Mouse (Mus musculus) left cerebral cortex, postnatal 4 days (tissue): ENCODE measurements around the gene 1700001F09Rik. TPM values are rescaled to one million over a fixed set of nuclear protein-coding genes. Genes with fewer than 3 reads are reported as not detected.
"Not testable (repeated sequence)": the region's sequence is repeated elsewhere in the genome, so short reads cannot be mapped to it uniquely, and the experiment has no call there.

Experiments
- DNase-seq: peaks from one replicate; pipeline ENCODE4 v3.0.0-alpha.2; 2022
- intact Hi-C: fragments of 180-260 bp; cut with DNase I; formaldehyde crosslinking; loops from one replicate; pipeline ENCODE4 v1.15.1; 2025
- total RNA-seq, 2 experiments: library from RNA; stranded (reverse); gene quantifications; 2 replicates each; pipeline ENCODE4 v1.2.3; 2021

Gene 1700001F09Rik
- total RNA-seq: 1 to 10 TPM in 1 of 2 experiments, not detected in 1; 1.3 TPM

- intact Hi-C loops, DNase-seq: not testable (repeated sequence)
Observed at GRCm38 (mm10) chr14:43347711-43348110, at the start of gene 1700001F09Rik. Gene 1700001F09Rik, minus strand, starts transcription at chr14:43347811.

DNA sequence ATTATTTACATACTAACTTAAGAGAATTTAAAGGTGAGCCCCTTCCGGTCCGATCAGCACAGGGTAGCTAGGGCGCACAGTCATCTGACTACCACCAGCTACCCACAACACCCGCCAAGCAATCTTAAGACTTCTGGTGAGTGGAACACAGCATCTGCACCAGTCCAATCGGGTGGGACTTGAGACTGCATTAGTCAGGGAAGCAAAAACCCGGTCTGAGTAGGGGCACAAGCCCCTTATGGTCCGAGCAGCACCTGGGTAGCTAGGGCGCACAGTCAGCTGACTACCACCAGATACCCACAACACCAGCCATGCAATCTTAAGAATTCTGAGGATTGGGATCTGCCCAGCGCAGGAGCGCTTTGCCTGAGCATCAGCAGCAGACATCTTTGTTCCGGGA lies 14.1 kb upstream of the 1700001F09Rik start:
- intact Hi-C loops, DNase-seq: not testable (repeated sequence)

DNA sequence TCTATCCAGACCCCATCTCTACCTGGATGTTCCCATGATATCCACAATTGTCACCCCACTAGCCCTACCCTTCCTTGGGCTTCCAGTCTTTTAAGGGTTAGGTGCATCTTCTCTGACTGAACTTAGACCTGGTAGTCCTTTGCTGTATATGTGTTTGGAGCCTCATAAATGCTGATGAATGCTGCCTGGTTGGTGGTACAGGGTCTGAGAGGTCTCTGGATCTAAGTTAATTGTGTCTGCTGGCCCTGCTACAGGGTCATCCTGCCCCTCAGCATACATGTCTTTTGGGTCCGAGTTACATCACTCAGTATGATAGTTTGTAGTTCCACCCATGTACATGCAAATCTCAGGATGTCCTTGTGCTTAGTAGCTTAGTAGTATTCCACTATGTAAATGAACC lies 11.6 kb upstream of the 1700001F09Rik start:
- intact Hi-C loops, DNase-seq: not testable (repeated sequence)

- intact Hi-C loops, DNase-seq: not testable (repeated sequence)
Observed at GRCm38 (mm10) chr14:43357496-43357895, 9.9 kb upstream of the 1700001F09Rik start.

- DNase-seq: not testable (repeated sequence)
Observed at GRCm38 (mm10) chr14:43352944-43353343, 5.3 kb upstream of the 1700001F09Rik start.

GRCm38 (mm10) chr14:43337646-43338045 lies 10.0 kb downstream of the 1700001F09Rik start:
- intact Hi-C loops, DNase-seq: not testable (repeated sequence)

More at GRCm38 (mm10) chr14:43352944-43353343, 5.3 kb upstream of the 1700001F09Rik start:
- intact Hi-C loops: not testable (repeated sequence)

- intact Hi-C loops, DNase-seq: not testable (repeated sequence)
Observed at GRCm38 (mm10) chr14:43331362-43331880, 16.2 kb downstream of the 1700001F09Rik start.

GRCm38 (mm10) chr14:43328603-43329002 lies 19.0 kb downstream of the 1700001F09Rik start:
- intact Hi-C loops, DNase-seq: not testable (repeated sequence)

GRCm38 (mm10) chr14:43319516-43319915 lies 28.1 kb downstream of the 1700001F09Rik start:
- intact Hi-C loops, DNase-seq: not testable (repeated sequence)

DNA sequence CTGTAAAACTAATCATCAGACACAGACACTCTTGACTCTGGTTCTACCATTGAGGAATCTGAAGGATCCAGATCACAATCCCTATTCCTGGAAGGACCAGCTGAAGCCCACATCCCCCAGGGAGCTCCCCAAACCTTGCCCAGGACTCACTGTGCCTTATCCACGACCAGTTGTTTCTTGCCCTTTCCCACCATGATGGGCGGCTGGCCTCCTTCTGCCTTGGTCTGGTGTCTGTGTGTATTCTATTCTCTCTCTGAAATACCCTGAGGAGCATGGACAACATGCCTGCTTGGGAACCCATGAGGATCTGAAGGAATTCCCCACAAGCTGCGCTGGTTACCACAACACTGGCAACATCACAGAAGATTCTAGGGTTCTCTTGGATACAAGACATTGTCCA lies 54.1 kb downstream of the 1700001F09Rik start, which contains the start of gene Gm8127:
Gm8127 (minus strand) TSS at position 330 of the 400 bp plus-strand sequence.
- DNase-seq, intact Hi-C loops: not testable (repeated sequence)

Other genes starting within 250 kb of the 1700001F09Rik start
- gene Gm8104, start 247.2 kb downstream of the 1700001F09Rik start, total RNA-seq: under 1 TPM; 0.30 to 0.34 TPM
- under 1 TPM in 1 of 2 experiments, not detected in 1; 0.40 TPM for gene Gm7233, start 167.9 kb downstream of the 1700001F09Rik start, total RNA-seq
- not detected for gene Gm8122, start 112.5 kb downstream of the 1700001F09Rik start, total RNA-seq
- gene Gm8126, start 89.2 kb downstream of the 1700001F09Rik start, total RNA-seq: under 1 TPM; 0.34 to 0.36 TPM
- not detected for gene Gm9732, start 72.8 kb downstream of the 1700001F09Rik start, total RNA-seq
- gene Gm8127, start 54.0 kb downstream of the 1700001F09Rik start, total RNA-seq: not detected
- gene Gm8138, start 68.5 kb upstream of the 1700001F09Rik start, total RNA-seq: not detected
- gene Gm5799, start 195.8 kb upstream of the 1700001F09Rik start, total RNA-seq: under 1 TPM; 0.34 to 0.74 TPM
- not detected for gene Gm17654, start 231.3 kb upstream of the 1700001F09Rik start, total RNA-seq